Mouse (Mus musculus) monocyte, adult 59 days (primary cell): ENCODE results near the gene Gsta3. TPM values are rescaled to one million over a fixed set of nuclear protein-coding genes. Genes with fewer than 3 reads are reported as not detected.

Source experiments
- total RNA-seq, 2 experiments: library from RNA; stranded (reverse); gene quantifications; one replicate each; pipeline ENCODE4 v1.2.4; 2023

Gene Gsta3
- under 1 TPM in 1 of 2 experiments, not detected in 1; 0.24 TPM for total RNA-seq

GRCm38 (mm10) chr1:21239911-21240898 is at the start of gene Gsta3:
Gene Gsta3, plus strand, starts transcription at chr1:21240589.

GRCm38 (mm10) chr1:21218489-21218919 is 21.9 kb upstream of the Gsta3 start, which contains the start of gene Tmem14a:
Gene Tmem14a, plus strand, starts transcription at chr1:21218575.

Other genes starting within 250 kb of the Gsta3 start
- 10 to 100 TPM; 17.1 to 17.9 TPM for gene Tram2, start 161.4 kb upstream of the Gsta3 start, total RNA-seq
- gene Tmem14a, start 22.0 kb upstream of the Gsta3 start, total RNA-seq = under 1 TPM; 0.46 to 0.84 TPM
- gene Khdc1a, start 109.1 kb downstream of the Gsta3 start, total RNA-seq = not detected
- gene Khdc1c, start 127.7 kb downstream of the Gsta3 start, total RNA-seq = not detected
- gene Khdc1b, start 143.0 kb downstream of the Gsta3 start, total RNA-seq = not detected